Mouse (Mus musculus): ENCODE measurements around the gene Fkbp1a.

Gene Fkbp1a

GRCm38 (mm10) chr2:151546571-151546970, 4.3 kb downstream of the Fkbp1a start:
- no peak for DNase-seq (ENCODE audit: low spot score)

- no peak for DNase-seq (ENCODE audit: low spot score)
Measured at GRCm38 (mm10) chr2:151549615-151550121, 7.4 kb downstream of the Fkbp1a start.

DNA sequence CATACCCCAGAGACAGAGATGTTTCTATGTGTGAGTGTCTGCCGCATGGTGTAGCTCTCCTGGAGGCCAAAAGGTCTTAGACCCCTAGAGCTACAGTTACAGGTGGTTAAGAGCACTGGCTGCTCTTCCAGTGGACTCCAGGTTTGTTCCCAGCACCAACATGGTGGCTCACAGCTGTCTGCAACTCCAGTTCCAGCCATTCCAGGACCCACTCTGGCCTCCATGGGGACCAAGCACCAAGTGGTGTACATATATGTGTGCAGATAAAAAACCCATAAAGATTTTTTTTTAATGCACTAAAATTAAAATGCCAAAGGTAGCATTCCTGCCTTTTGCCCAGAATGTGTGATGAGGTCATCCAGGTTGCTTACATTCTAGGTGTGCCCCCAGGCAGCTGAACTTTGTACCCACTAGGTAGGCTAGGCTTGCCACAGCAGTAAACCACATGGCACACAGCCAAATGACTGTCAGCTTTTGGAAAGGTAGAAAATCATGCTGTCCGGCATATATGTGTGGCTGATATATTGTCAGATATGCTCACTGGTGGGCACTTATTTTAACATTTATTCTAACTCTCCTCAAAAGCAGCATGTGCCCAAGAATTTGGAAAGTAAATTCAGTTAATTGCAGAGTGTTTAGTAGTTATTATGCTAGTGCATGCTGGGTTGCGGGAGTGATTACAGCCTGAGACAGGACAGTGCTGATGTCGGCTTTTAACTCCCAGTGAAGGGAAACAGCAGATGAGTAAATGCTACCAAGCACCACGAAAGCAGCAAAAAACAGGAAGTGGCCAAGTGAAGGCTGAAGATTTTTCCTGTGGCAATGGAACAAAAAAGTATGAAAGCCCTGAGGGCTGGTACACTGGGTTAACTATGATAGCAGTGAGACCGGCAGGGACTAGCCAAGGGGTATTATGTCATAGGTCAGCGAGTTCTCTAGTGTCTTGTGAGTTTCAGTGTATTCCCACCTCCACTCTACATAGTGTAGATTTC, 20.9 kb downstream of the Fkbp1a start:
- no peak for DNase-seq (ENCODE audit: low spot score)

DNA sequence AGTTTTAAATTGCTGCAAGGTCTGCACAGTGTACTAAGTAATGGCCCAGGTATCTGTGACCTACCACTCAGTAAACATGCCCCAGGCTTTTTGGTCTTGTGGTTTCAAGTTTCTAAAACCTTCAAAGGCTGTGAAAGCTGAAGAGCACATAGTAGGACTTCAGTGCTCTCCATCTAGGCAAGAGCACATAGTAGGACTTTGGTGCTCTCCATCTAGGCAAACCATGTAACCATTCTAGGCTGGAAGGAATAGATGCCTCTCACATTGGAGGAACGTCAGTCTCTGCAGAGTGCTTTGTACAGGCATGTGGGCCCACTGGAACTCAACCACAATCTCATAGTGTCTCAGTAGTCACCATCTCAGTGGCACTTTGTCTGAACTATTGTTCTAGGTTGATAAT, 21.7 kb downstream of the Fkbp1a start:
- DNase-seq (ENCODE audit: low spot score) = no peak

GRCm38 (mm10) chr2:151564986-151565385, 22.7 kb downstream of the Fkbp1a start:
- DNase-seq (ENCODE audit: low spot score) = no peak

GRCm38 (mm10) chr2:151566856-151567255, 24.6 kb downstream of the Fkbp1a start:
- no peak for DNase-seq (ENCODE audit: low spot score)

GRCm38 (mm10) chr2:151569452-151569851, 27.2 kb downstream of the Fkbp1a start:
- DNase-seq (ENCODE audit: low spot score) = no peak

DNA sequence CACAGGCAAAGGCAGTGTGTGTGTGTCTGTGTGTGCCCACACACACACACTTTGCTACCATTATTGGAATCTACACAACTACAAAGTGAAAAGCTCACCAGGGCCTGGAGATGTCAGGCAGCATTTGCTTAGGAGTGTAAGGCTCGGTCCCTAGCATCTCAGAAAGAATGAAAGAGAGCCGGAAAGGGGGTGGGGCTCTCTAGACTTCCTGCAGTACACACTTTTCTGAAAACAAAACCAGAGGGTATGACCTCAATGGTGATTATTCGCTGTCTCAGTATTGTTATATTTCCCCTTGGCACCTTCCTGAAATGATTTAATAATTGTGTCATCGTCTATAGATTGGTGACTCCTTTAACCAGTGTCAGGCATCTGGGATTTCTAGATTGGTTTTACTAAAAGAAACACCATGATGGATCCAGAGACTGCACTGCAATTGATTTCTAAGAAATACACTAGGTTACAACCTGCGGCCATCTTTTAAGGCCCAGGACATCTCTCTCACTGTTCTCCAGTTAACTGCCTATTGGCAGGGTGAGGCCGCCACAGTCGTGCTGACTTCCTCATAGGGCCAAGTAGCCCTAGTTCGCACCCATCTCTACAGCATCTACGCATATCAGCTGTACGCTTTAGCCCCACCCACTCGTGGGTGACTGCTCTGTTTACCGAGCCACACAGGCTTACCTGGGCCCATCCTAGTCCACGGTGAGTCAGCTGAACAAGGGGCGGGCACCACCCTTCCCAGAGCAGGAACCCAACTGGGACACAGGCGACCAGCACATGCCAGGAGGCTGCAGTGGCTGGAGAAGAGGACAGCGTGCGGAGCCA, 29.8 kb downstream of the Fkbp1a start, which contains the start of gene Sdcbp2:
Gene Sdcbp2 (plus strand): TSS at position 750 of the 828 bp plus-strand sequence.
- no peak for DNase-seq (ENCODE audit: low spot score)

DNA sequence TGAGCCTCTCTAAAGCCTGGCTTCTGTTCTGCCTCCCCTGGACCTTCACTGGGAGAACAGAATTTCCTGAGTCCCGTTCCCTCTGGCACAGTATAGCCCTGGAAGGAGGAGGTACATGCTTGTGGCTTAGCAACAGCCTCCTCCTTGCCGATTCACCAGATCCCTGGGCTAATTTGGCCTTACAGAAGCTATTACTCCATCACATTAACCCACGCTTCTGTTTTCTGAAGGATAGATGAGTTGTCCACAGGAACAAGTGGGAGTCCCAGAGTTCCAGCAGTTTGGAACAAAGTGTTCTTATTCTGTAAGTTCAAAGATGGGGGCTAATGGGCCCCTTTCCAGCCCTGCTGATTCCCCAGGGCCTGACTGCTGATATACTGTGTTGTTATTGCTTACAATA, 31.4 kb downstream of the Fkbp1a start:
- DNase-seq (ENCODE audit: low spot score) = no peak

DNA sequence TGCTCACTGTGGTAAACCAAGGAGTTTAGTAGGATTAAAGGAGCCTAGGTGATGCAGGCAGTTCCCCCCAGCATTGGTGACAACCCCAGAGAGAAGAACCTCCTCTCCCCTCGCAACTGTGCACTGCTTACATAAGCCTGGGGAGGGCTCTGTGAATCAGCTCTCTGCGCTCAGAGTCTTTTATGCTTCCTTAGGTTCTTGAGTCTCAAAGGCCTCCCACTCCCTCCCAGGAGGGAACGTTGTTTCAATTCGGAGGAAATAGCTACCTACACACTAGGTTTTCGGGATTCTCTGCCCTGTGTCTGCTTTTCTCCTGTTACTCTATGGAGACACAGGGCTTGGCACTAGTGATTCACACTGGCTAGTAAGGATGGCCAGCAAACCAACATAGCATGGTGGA, 32.3 kb downstream of the Fkbp1a start:
- no peak for DNase-seq (ENCODE audit: low spot score)

DNA sequence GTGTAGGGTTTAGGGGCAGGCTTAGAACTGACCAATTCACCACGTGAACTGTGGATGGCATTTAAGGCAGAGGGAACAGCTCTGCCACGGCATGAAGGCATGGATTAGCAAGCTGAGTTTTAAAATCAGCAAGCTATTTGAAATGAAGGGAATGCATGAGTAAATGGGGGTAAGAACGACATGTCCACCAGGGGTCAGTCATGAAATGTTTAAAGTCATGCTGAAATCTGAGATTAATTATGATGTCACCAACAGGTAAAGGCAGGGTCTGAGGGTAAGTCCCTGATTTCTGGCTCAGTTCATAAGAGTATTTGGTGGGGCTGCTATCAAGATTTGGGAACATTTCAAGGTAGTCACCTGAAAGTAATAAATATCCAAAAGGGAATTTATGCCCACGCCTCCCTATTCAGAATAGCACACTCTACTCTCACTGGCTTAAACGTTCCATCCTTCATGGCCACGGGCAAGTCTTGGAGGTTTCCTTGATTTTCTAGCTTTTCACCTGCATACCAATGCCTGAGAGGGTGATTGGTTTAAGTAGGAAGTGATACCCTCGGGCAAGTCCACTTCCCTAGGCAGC, 32.9 kb downstream of the Fkbp1a start:
- peak; percentile 72 for DNase-seq (ENCODE audit: low spot score)

DNA sequence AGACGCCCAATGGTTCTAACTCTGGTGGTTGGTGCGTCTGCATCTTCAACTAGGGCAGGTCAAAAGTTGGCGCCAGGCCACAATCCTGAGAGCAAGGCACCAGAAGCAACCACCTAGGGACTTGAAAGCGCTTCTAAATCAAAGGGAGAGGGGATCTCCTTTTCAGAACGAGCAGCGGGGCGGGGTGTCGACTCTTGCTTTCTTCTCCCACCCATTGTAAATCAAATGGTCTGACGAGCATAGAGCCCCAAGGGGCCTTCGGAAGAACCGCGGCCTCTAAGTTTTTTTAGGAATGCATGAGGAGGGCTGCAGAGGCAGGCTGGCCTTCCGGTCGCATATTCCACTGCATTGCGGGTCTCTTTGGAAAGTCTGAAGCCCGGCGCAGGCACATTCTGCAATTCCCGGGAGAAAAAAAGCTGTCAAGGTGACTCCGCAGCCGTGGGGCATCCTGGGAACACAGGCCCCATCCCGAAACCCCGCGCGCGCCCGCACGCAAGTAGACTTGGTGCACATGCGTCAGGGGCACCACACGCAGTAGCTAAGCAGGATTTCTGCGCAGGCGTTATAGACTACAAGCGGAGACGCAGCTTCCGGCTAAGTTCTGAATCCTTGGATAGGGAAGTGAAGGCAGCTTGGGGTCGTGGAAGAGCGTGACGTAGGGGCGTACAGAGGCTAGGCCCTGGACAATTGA, 33.6 kb downstream of the Fkbp1a start:
- peak; percentile 84 for DNase-seq (ENCODE audit: low spot score)

DNA sequence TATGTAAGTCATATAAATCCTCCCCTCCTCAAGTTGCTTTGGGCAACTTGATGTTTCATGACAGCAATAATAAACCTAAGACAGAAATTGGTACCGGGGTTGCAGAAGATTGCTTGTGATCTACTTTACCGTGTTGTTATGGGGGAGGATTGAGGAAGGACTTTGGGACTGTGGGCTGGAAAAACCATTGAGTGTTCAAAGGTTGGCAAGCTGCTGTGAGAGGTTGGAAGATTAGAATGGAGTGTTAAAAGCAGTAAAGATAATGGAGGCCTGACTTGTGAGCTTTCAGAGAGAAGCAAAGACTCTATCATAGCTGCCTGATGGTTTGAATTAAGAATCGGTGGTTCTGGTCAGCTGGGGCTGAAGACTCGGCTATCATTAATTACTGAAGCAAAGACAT, 36.9 kb downstream of the Fkbp1a start:
- no peak for DNase-seq (ENCODE audit: low spot score)

DNA sequence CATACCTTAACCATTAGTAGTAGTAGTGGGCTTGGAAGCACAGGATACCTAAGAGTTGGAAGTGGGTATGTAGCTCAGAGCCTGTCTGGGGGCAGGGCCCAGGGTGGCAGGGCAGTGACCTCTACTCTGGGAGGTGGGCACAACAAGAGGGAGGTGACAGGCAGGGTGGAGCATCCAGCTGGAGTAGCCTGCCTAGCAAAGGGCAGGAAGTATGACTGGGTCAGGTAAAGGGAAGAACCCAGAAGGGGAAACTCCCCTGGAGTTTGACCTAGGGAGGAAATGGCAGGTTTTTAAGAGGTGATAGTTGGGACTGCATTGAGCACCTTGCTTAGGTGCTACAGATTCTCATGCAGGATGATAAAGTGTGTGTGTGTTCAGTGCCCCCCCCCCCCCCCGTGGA, 38.7 kb downstream of the Fkbp1a start:
- no peak for DNase-seq (ENCODE audit: low spot score)

- no peak for DNase-seq (ENCODE audit: low spot score)
Measured at GRCm38 (mm10) chr2:151585934-151586333, 43.7 kb downstream of the Fkbp1a start.

- DNase-seq (ENCODE audit: low spot score) = no peak
Measured at GRCm38 (mm10) chr2:151586807-151587206, 44.5 kb downstream of the Fkbp1a start.

GRCm38 (mm10) chr2:151587306-151587705, 45.0 kb downstream of the Fkbp1a start:
- no peak for DNase-seq (ENCODE audit: low spot score)

GRCm38 (mm10) chr2:151598068-151598467, 55.8 kb downstream of the Fkbp1a start:
- no peak for DNase-seq (ENCODE audit: low spot score)

GRCm38 (mm10) chr2:151602106-151602505, 59.8 kb downstream of the Fkbp1a start:
- DNase-seq (ENCODE audit: low spot score) = no peak

DNA sequence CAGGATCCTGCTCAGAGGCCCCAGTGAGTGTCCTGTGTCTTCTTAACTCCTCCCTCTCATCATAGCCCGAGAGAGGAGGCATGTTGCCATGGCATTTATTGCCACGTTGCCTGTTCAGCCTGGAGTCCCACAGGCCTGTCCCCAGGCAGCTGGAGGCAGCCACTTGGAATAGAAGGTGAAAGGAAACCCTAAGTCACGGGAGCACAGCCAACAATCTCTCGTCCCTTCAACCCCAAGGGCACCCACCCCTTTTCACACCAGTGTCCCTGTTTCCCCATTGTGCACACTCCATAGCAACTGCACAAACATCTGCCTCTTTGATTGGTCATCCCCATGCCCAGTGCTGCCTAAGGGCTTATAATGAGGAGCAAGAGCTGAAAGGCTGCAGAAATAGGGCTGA, 61.3 kb downstream of the Fkbp1a start:
- DNase-seq (ENCODE audit: low spot score) = peak; percentile 35

DNA sequence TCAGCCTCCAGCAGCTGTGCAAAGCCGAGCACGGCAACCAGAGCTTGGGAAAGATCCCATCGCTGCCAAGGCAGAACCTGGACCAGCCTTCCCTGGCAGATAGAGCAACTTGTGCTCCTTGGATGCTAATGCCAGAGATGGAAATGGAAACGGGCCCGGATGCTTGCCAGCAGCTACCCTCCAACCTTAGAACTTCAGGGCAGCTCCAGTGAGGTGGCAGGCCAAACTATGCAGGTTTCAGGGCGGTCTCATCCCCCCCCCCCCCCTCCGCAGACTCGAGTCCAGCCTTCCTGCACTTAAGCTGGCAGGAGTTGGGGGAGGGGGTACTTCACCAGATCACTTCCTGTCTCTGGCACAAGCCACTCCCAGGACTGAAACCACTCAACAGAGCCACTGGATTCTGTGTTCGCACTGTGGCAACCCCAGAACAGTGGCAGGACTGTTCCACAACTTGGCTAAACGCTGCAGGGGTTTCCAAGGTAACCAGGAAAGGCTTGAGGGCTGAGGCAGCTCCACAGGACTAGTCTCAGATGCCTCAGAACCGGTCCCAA, 63.2 kb downstream of the Fkbp1a start:
- no peak for DNase-seq (ENCODE audit: low spot score)

Data from retina, embryonic 14.5 days (tissue).